Mouse (Mus musculus) megakaryocyte, embryonic 14.5 days (primary cell): ENCODE measurements around the gene Dll1.

Experiments
- FLI1 ChIP-seq: IDR thresholded peaks from 2 replicates; pipeline ENCODE4 v1.6.1; 2012; ENCODE audit warnings: low read length, inconsistent platforms, mixed read lengths
- GATA1 ChIP-seq: IDR thresholded peaks from 3 replicates; pipeline ENCODE4 v1.6.1; 2012; ENCODE audit warnings: mixed read lengths, low read length, inconsistent platforms, borderline replicate concordance

DNA sequence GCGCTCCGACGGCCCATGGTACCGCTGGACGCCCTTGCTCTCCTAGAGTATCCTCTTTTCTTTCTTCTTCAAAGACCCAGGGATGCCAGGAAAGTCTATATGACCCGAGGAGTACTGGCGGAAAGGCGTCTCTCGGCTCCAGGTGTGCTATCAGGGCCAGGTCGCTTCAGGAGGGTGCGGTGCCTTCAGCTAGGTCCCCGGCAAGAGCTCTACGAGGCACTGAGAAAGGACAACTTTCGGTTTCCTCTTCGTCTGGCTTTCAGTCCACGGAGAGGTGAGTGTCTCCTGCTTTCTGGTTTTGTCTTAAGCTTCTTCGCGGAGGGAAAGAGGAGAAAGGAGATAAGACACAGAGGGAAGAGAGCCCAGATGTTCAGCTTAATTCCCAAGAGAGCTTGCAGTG, 1.4 kb downstream of the Dll1 start:
- no peak for TF ChIP-seq GATA1
- no peak for TF ChIP-seq FLI1
